Mouse (Mus musculus): ENCODE results near the gene Lrrc32.

The Lrrc32 gene

GRCm38 (mm10) chr7:98543853-98544370 is 54.8 kb downstream of the Lrrc32 start:
- no peak for DNase-seq (ENCODE audit: extremely low spot score, low read depth, low spot score)

GRCm38 (mm10) chr7:98544556-98544955 is 55.5 kb downstream of the Lrrc32 start:
- DNase-seq (ENCODE audit: extremely low spot score, low read depth, low spot score), result no peak

- no peak for DNase-seq (ENCODE audit: extremely low spot score, low read depth, low spot score)
These were observed 59.8 kb downstream of the Lrrc32 start for GRCm38 (mm10) chr7:98548839-98549238.

DNA sequence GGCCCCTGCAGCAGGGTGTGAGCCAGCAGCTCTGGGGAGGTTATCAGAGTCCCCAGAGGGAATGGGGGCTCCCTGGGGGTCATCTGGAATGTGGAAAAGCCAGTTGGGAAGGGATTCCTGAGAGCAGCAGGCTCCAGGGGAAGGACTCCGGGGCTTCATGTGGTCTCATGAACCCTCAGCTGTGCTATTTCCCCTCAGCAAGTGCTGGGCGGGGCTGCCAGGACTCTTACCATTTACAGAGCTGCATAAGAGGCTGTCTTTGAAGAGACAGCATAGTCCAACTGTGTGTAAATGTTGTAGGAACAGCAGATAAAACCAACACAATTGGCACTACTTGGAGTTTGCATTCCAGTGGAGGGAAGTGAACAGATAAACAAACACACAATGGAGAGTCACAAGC is 61.5 kb downstream of the Lrrc32 start:
- DNase-seq (ENCODE audit: extremely low spot score, low read depth, low spot score), result no peak

- no peak for DNase-seq (ENCODE audit: extremely low spot score, low read depth, low spot score)
These were observed 62.0 kb downstream of the Lrrc32 start for GRCm38 (mm10) chr7:98551041-98551440.
